Mouse (Mus musculus): Measurements from ENCODE around the gene Cggbp1. TPM values are rescaled to one million over a fixed set of nuclear protein-coding genes. Genes with fewer than 3 reads are reported as not detected.

Gene Cggbp1
- 10 to 100 TPM; 18.2 to 26.7 TPM for total RNA-seq (2021)
- long read RNA-seq, experiment 1, full-length matches to known transcripts: 35 of 46 reads
- long read RNA-seq, experiment 1, partial matches to known transcripts: 0 of 46 reads
- long read RNA-seq, experiment 1, other reads (novel, unspliced or antisense): 11 of 46 reads
- long read RNA-seq, experiment 2, full-length matches to known transcripts: 32 of 41 reads
- long read RNA-seq, experiment 2, partial matches to known transcripts: 0 of 41 reads
- long read RNA-seq, experiment 2, other reads (novel, unspliced or antisense): 9 of 41 reads

GRCm38 (mm10) chr16:64851563-64852362, at the start of gene Cggbp1, which contains the start of gene Zfp654:
TSS of gene Cggbp1 (plus strand) at chr16:64851996.
TSS of gene Zfp654 (minus strand) at chr16:64851652.
- peak; percentile 100 for DNase-seq
- intact Hi-C loops (cut with DNase I): loop anchor here (1.0 to 2.0 kb wide), 2 partner anchors 21 to 81 kb away; no protein-coding TSS in a partner anchor
- TF ChIP-seq CTCF (IDR thresholded peaks at IDR 0.05): no peak
- Histone ChIP-seq H3K27ac (peak within 1 kb of the TSS; percentile 100), H3K4me3 (peak within 1 kb of the TSS; percentile 80)

- no peak overlapping the region for H3K4me3 ChIP-seq
- intact Hi-C loops (cut with DNase I): no loop called here
- no peak for DNase-seq
- H3K27ac ChIP-seq: no peak overlapping the region
- TF ChIP-seq CTCF (IDR thresholded peaks at IDR 0.05): no peak
Measured at GRCm38 (mm10) chr16:64803041-64803440, 48.8 kb upstream of the Cggbp1 start.

DNA sequence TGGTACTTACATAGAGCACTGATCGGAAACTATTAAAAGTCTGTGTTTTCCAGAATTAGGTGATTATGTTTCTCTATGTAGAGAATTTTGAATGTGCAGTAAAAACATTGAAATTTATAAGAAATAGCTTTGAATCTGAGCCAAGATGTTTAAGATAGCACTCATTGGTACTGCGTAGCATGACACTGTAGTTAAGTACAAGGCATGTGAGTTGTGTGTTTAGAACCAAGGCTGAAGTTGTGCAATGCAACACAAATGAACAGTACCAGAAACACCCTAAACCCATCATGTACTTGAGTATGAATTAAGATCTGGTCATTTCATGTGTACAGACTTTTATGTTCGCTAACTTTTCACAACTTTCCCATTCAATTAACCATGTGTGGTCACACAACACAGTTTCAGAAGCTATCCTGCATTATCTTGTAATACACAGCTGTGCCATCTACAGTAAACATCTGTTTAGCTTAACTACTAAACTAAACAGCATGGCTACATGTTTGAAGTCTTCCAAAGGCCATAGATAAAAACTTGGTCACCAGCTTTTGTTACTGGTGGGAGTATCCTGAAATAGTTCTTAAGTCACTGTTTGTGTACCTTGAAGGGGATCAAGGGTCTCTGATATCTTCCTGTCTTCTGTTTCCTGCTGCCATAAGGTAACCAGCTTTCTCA, 34.6 kb upstream of the Cggbp1 start:
- no peak for TF ChIP-seq CTCF (IDR thresholded peaks at IDR 0.05)
- no peak for DNase-seq
- intact Hi-C loops (cut with DNase I): no loop called here
- Histone ChIP-seq H3K27ac (no peak overlapping the region), H3K4me3 (no peak overlapping the region)

DNA sequence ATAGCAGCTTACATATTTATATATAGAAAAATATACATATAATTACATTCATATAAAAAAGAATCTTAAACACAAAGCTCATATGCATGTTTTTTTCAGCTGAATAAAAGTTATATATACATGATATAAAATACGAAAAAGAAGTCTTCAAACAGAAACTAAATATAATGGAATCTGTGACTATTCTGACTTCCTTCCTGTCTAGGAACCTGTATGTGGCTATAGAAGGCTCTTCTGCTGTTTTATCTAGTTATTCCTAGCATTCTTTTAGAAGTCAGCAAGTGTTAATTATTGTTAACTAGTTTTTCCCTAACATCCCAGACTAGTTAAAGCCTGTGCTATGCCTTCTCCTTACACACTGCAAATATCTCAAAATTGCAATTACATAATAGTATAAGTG, 27.9 kb upstream of the Cggbp1 start:
- no peak for DNase-seq
- intact Hi-C loops (cut with DNase I): no loop called here
- no peak for TF ChIP-seq CTCF (IDR thresholded peaks at IDR 0.05)
- no peak overlapping the region for H3K27ac ChIP-seq
- H3K4me3 ChIP-seq: no peak overlapping the region

GRCm38 (mm10) chr16:64824474-64824873, 27.3 kb upstream of the Cggbp1 start:
- DNase-seq: no peak
- no peak overlapping the region for H3K27ac ChIP-seq
- intact Hi-C loops (cut with DNase I): no loop called here
- no peak for TF ChIP-seq CTCF (IDR thresholded peaks at IDR 0.05)
- no peak overlapping the region for H3K4me3 ChIP-seq

DNA sequence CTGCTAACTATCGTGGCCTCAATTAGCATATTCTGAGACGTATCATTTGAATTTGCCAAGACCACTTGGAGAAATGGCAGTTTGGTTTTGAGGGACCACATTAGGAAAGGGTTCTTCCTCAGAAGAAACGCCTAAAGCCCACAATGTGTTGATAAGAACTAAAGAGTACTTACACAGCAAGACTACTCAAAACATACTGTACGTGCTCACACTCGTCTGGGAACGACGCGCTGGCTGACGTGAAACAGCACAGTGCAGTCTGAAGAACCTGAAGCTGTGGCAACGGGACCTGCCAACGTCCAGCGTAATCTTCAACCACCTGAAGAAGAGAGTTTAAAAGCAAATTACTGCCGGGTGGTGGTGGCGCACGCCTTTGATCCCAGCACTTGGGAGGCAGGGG, 21.5 kb upstream of the Cggbp1 start:
- Histone ChIP-seq H3K4me3 (no peak overlapping the region), H3K27ac (no peak overlapping the region)
- DNase-seq: no peak
- TF ChIP-seq CTCF (IDR thresholded peaks at IDR 0.05): no peak
- intact Hi-C loops (cut with DNase I): no loop called here

DNA sequence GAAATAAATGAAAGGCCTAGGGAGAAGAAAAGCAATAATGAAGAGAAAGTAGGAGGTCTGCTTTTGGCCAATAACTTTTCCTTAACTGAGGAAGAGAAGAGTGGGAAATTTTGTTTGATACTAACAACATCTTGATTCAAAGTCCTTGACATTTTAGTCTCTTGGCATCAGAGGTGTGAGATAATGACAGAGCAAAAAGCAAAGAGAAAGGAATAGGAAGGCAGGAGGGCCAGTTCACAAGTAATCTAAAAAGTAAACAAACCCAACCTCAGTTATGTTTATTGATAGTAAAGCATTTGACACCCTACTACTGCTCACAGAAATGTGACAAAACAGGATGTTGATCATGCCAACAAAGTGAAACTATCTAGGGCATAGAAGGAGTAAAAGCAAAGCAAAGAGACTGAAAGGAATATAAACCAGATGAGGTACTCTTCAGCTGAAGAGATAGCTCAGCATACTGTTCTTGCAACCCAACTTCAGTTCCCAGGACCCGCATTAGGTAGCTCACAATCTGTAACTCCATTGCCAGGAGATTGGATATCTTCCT, 15.7 kb upstream of the Cggbp1 start:
- intact Hi-C loops (cut with DNase I): no loop called here
- TF ChIP-seq CTCF (IDR thresholded peaks at IDR 0.05): no peak
- DNase-seq: no peak
- Histone ChIP-seq H3K27ac (peak overlapping the region; percentile 63), H3K4me3 (0 out of 2 replicates have a peak overlapping the region, but pooled peaks have one; percentile 8)

DNA sequence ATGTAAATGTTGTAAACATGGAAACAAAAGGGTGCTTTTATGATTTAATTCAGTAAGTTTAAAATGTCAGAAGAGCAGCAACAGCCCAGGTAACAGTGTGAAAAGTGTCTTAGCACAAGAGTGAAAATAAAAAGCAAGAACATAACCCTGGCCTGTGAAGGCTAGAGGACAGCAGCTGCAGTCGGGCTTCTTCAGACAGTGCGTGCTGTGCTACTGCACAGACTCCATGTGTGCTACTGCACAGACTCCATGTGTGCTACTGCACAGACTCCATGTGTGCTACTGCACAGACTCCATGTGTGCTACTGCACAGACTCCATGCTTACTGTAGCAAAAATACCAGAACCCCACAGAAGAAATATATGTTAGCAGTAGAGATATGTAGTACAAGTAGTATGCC, 15.1 kb upstream of the Cggbp1 start:
- no peak for DNase-seq
- no peak for TF ChIP-seq CTCF (IDR thresholded peaks at IDR 0.05)
- Histone ChIP-seq H3K4me3 (no peak overlapping the region), H3K27ac (peak overlapping the region; percentile 63; the same call in 1 of the 2 replicates)
- intact Hi-C loops (cut with DNase I): no loop called here

- DNase-seq: no peak
- no peak for TF ChIP-seq CTCF (IDR thresholded peaks at IDR 0.05)
- no peak overlapping the region for H3K4me3 ChIP-seq
- H3K27ac ChIP-seq: no peak overlapping the region
- intact Hi-C loops (cut with DNase I): no loop called here
Measured at GRCm38 (mm10) chr16:64841481-64842373, 10.1 kb upstream of the Cggbp1 start.

DNA sequence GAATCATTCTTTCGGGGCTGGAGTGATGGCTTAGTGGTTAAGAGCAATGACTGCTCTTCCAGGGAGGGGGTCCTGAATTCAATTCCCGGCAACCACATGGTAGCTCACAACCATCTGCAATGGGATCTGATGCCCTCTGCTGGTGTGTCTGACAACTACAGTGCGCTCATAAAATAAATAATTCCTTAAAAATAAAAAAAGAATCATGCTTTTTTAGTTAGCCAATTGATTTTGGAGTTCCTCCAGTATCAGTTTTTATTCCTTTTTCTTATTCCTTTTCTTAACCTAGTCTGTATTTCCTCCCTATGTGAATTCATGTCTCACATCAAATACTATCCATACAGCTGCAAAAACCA, 9.4 kb upstream of the Cggbp1 start:
- Histone ChIP-seq H3K27ac (no peak overlapping the region), H3K4me3 (no peak overlapping the region)
- intact Hi-C loops (cut with DNase I): no loop called here
- DNase-seq: no peak
- peak; percentile 13; the same call in 1 of the 2 replicates for TF ChIP-seq CTCF (IDR thresholded peaks at IDR 0.05)

- Histone ChIP-seq H3K4me3 (no peak overlapping the region), H3K27ac (no peak overlapping the region)
- DNase-seq: peak; percentile 17
- intact Hi-C loops (cut with DNase I): no loop called here
- TF ChIP-seq CTCF (IDR thresholded peaks at IDR 0.05): peak; percentile 33; the same call in 1 of the 2 replicates
Measured at GRCm38 (mm10) chr16:64845947-64846346, 5.8 kb upstream of the Cggbp1 start.

All from gastrocnemius, adult 2 months (tissue).